Mouse (Mus musculus) liver, embryonic 11.5 days (tissue): ENCODE results near the gene Pacsin2. TPM values are rescaled to one million over a fixed set of nuclear protein-coding genes. Genes with fewer than 3 reads are reported as not detected.
A peak's percentile ranks its signal among the peaks of the same experiment; 100 is the strongest.

Experiments
- ATAC-seq: fragments of 200-750 bp; cut with Nextera tagmentation; replicated peaks from 2 replicates; pipeline ENCODE4 v1.8.0; 2017; ENCODE audit warnings: moderate number of reproducible peaks, mild to moderate bottlenecking, moderate TSS enrichment, moderate library complexity; ENCODE audit not compliant: low FRiP score
- DNase-seq: peaks from one replicate; pipeline ENCODE4 v3.0.0-alpha.2; 2017; ENCODE audit warnings: low spot score
- H3K27ac ChIP-seq: fragments of 300-500 bp; sonication (generic); 2 replicates; pipeline ENCODE4 v1.5.1; 2014; ENCODE audit warnings: mild to moderate bottlenecking, low read depth, low read length, control low read depth
- H3K27me3 ChIP-seq: fragments of 300-500 bp; sonication (generic); replicated peaks from 2 replicates; pipeline ENCODE4 v1.6.1; 2014; ENCODE audit warnings: low read length, mixed read lengths; ENCODE audit not compliant: control insufficient read depth, insufficient read depth
- H3K36me3 ChIP-seq: fragments of 300-500 bp; sonication (generic); 2 replicates; pipeline ENCODE4 v1.6.1; 2014; ENCODE audit warnings: mild to moderate bottlenecking, low read length, moderate library complexity, mixed read lengths; ENCODE audit not compliant: control insufficient read depth, insufficient read depth
- H3K4me1 ChIP-seq: fragments of 300-500 bp; sonication (generic); replicated peaks from 2 replicates; pipeline ENCODE4 v1.6.1; 2014; ENCODE audit warnings: low read length, mixed read lengths; ENCODE audit not compliant: control insufficient read depth, insufficient read depth
- H3K4me2 ChIP-seq: fragments of 300-500 bp; sonication (generic); 2 replicates; pipeline ENCODE4 v1.6.1; 2014; ENCODE audit warnings: mild to moderate bottlenecking, control low read depth, moderate library complexity
- H3K4me3 ChIP-seq: fragments of 300-500 bp; sonication (generic); 2 replicates; pipeline ENCODE4 v1.5.1; 2014; ENCODE audit warnings: low read depth, low read length, control low read depth
- H3K9ac ChIP-seq: fragments of 300-500 bp; sonication (generic); 2 replicates; pipeline ENCODE4 v1.6.1; 2014; ENCODE audit warnings: low read depth, low read length, control low read depth
- H3K9me3 ChIP-seq: fragments of 300-500 bp; sonication (generic); 2 replicates; pipeline ENCODE4 v1.6.1; 2016; ENCODE audit warnings: low read length, inconsistent platforms, mixed read lengths; ENCODE audit not compliant: control insufficient read depth
- WGBS: fragments of 180-500 bp; shearing (Covaris S2); extraction: QIAGEN DNeasy Blood & Tissue Kit; methylation state at CpG from one replicate; pipeline ENCODE4 v1.1.7; 2014; 5-methylcytosine and 5-hydroxymethylcytosine counted together
- polyA plus RNA-seq: library from polyadenylated mRNA; unstranded; fragments of >200 nt; fragmentation: Nextera tagmentation; extraction: Ambion mirVana; gene quantifications from 2 replicates; pipeline ENCODE4 v1.2.1, GENCODE M21; 2014

The Pacsin2 gene
- polyA plus RNA-seq, 1 experiment from 2014 or later = 82.9 TPM

DNA sequence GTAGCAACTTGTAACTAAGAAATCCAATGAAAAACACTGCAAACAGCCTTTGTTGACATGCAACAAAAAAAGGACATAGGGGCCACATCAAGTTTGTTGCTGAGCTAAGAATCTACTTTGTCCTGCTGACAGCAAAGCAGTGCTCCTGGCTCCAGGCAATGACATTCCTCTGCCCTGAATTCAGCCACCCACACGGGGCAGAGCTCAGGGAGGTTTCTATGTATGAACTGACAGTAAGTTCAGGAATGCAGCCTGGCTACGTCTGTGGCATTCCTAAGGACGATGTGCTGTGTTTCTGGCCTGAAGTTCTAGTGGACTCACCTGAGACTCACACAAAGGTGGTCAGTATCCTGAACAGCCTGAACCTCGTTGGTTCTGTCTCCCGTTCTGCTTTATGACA, 23.7 kb downstream of the Pacsin2 start:
- no peak overlapping the region for H3K27ac ChIP-seq

DNA sequence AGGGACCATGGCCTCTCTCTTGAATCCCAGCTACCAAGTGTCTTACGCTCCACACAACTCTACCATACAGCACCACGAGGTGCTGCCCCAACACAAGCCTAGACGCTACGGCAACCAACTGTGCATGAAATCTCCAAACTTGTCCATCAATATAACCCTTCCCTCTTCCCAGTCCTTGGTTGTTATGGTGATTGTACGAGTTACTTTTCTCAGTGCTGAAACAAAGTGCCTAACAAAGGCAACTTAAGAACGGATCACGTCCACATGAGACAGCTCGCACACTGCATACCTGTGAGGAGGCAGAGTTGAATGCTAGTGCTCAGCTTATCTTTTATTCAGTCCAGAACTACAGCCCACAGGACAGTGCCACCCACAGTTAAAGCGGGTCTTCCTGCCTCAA, 27.9 kb downstream of the Pacsin2 start:
- no peak for ATAC-seq
- Histone ChIP-seq H3K9ac (no peak overlapping the region), H3K4me1 (peaks cover 37% of the 10 kb centered on the region), H3K27me3 (no peaks in the 10 kb centered on the region), H3K9me3 (no peaks in the 10 kb centered on the region), H3K36me3 (no peaks in the 10 kb centered on the region), H3K27ac (no peak overlapping the region), H3K4me3 (no peak overlapping the region), H3K4me2 (no peak overlapping the region)
- no peak for DNase-seq
- 90% methylated on average over 9 of the region's 9 CpGs for WGBS

More for the DNA sequence above, 23.7 kb downstream of the Pacsin2 start:
- WGBS = 69% methylated on average over 5 of the region's 5 CpGs
- DNase-seq = no peak
- no peak overlapping the region for H3K4me2 ChIP-seq
- ATAC-seq = no peak
- peaks cover 33% of the 10 kb centered on the region for H3K4me1 ChIP-seq
- no peak overlapping the region for H3K4me3 ChIP-seq
- H3K9me3 ChIP-seq = no peaks in the 10 kb centered on the region
- no peak overlapping the region for H3K9ac ChIP-seq
- H3K36me3 ChIP-seq = no peaks in the 10 kb centered on the region
- no peaks in the 10 kb centered on the region for H3K27me3 ChIP-seq

DNA sequence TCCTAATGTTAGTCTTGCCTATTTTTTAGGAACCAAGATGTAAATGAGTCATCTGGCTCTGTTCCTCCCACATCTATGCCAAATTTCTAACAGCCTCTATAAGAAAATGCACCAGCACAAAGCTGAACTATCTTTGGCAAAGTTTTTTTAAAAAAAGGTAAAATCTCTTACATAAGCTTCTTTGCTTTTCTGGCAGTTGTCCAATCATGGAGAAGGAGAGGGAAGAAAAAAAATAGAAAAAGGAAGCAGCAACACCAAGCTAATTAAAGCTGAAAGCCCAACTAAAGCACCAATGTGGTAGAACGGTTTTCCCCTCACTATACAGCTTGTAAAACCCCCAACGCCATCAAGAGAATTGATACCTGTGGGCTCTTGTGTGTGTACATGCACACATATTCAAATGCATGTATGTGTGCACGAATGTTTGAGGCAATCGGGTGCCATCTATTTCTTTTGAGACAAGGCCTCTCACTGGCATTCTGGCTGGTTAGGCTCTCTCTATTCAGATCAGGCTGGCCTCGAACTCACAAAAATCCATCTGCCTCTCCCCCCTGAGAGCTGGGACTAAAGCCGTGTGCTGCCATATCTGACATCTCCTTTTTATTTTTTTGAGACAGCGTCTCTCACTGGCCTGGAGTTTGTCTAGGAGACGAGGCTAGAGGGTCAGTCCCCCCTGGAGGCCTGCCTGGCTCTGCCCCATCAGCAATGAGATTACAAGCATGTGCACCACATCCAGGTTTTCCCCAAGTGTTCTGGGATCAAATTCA, 28.9 kb downstream of the Pacsin2 start:
- Histone ChIP-seq H3K27me3 (no peaks in the 10 kb centered on the region), H3K9ac (no peak overlapping the region), H3K36me3 (no peaks in the 10 kb centered on the region), H3K27ac (0 out of 2 replicates have a peak overlapping the region, but pooled peaks have one; percentile 30), H3K9me3 (no peaks in the 10 kb centered on the region), H3K4me3 (no peak overlapping the region), H3K4me2 (no peak overlapping the region), H3K4me1 (peaks cover 38% of the 10 kb centered on the region)
- ATAC-seq (no peak), DNase-seq (no peak)
- WGBS = 72% methylated on average over 8 of the region's 8 CpGs

DNA sequence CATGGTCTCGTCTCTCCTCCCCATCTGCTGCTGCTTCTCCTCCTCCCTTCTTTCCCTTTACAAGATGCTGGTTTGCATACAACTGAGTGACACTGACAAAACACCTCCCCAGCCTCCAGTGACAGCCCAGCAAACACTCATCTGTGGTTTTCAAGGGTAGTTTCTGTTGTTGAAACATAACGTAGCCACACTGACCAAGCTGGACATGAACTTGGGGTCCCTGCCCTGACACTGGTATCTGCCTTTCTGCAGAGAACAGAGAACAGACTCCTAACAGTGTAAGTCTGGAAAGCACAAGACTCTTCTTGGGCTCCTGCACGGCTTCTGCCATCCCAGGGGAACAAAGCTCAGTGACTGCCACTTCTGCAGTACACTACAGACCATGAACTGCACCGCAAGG, 29.7 kb downstream of the Pacsin2 start:
- H3K27me3 ChIP-seq = no peaks in the 10 kb centered on the region
- no peaks in the 10 kb centered on the region for H3K36me3 ChIP-seq
- no peaks in the 10 kb centered on the region for H3K9me3 ChIP-seq
- peaks cover 45% of the 10 kb centered on the region for H3K4me1 ChIP-seq
- H3K27ac ChIP-seq = no peak overlapping the region
- 66% methylated on average over 4 of the region's 4 CpGs for WGBS
- no peak overlapping the region for H3K4me3 ChIP-seq
- no peak for DNase-seq
- no peak for ATAC-seq
- no peak overlapping the region for H3K9ac ChIP-seq
- H3K4me2 ChIP-seq = no peak overlapping the region

DNA sequence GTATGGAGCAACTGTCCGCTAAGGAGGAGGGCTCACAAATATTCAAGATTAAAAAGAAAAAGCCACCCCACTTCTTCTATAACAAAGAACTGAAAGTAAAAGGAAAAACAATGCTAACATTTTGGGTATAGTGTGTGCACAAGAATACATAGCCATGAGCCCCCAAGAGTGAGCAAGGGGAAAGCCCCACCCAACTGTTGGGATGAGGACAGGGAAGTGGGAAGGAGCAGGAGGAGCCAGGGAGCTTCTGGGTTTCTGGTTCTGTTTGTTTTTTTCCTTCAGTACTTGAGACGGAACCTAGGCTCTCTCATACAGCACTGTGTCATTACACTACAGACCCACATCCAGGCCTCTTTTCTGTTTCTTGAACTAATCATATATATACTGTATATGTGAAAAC, 31.1 kb downstream of the Pacsin2 start:
- H3K9me3 ChIP-seq = no peaks in the 10 kb centered on the region
- ATAC-seq (no peak), DNase-seq (no peak)
- H3K27me3 ChIP-seq = no peaks in the 10 kb centered on the region
- 54% methylated on average over 2 of the region's 2 CpGs for WGBS
- H3K4me1 ChIP-seq = peaks cover 59% of the 10 kb centered on the region
- H3K4me3 ChIP-seq = peak overlapping the region; percentile 45; the same call in 1 of the 2 replicates
- peak overlapping the region; percentile 79 for H3K27ac ChIP-seq
- H3K4me2 ChIP-seq = peak overlapping the region; percentile 72
- H3K36me3 ChIP-seq = no peaks in the 10 kb centered on the region
- H3K9ac ChIP-seq = peak overlapping the region; percentile 48

DNA sequence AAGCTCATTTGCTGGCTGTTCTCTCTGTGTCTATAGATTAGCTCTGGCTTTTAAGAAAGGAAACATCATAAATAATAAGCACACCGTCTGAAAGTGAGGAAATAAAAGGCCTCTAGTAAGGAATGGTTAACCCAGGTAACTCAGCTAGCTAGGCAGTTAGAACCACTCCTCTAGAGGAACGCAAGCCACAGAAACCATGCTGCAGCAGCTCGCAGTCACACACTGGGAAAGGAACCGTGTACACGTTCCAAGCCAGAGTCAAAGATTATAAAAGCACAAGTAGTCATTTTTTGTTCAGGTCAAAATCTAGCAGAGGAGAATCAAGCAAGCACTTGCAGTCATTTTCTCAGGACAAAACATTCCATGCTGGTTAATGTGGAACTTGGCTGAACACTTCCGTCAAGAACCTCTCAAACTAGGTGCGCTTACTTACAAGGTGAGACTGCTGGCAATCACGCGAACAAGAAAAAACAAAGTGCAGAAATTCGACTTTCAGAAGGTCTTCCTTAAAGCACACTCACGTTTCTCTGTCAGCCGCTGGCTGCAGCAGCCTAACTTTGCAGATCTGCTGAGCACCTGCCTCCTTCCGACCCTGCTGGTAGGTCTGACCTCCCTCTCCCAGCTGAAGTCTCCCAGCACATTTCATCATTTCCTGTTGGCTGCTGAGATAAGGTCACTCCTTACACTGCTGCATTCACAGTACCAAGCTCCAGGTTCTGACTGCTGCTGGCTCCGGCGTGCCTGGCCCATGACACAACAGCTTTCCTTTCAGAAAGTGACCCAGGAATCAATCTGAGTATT, 32.0 kb downstream of the Pacsin2 start:
- DNase-seq = peak; percentile 52
- H3K27ac ChIP-seq = peak overlapping the region; percentile 79
- ATAC-seq = peak; percentile 86
- H3K4me1 ChIP-seq = peaks cover 68% of the 10 kb centered on the region
- H3K27me3 ChIP-seq = no peaks in the 10 kb centered on the region
- H3K36me3 ChIP-seq = no peaks in the 10 kb centered on the region
- no peaks in the 10 kb centered on the region for H3K9me3 ChIP-seq
- peak overlapping the region; percentile 72 for H3K4me2 ChIP-seq
- H3K9ac ChIP-seq = peak overlapping the region; percentile 48
- WGBS = 20% methylated on average over 15 of the region's 15 CpGs
- H3K4me3 ChIP-seq = peak overlapping the region; percentile 45

DNA sequence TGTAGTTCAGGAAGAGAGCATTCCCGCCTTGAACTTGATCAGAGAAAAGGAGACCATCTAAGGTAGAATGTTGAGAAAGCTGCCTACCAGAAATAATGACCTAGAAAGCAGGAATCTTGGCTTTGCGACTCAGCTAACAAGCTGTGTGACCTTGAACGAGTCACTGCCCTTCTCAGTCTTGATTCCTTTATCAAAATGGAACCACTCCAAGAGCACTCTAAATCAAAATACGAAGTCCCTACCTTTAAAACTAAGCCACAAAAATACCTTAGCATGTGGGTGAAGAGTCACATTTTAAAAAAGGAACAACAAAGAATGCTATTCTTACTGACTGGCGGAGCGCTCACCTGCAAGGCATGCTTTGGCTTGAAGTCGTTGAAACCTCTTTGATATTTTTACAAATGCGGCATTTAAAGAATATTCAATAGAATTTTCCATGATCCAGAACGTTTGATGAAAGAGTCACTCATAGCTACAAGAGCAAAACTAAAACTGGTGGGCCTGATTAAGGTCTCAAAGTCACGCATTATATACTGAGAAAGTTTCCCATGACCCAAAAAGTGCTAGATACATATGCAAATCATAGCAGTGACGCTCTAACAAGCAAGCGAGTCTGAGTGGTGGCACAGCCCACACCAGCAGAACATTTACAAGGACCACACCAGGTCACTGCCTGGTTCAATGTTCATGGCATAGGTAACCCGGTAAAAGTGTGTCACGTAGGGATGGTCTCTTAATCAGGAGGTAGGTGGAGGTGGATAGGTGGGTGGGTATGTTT, 33.2 kb downstream of the Pacsin2 start:
- peak overlapping the region; percentile 48 for H3K9ac ChIP-seq
- H3K4me2 ChIP-seq = peak overlapping the region; percentile 72

DNA sequence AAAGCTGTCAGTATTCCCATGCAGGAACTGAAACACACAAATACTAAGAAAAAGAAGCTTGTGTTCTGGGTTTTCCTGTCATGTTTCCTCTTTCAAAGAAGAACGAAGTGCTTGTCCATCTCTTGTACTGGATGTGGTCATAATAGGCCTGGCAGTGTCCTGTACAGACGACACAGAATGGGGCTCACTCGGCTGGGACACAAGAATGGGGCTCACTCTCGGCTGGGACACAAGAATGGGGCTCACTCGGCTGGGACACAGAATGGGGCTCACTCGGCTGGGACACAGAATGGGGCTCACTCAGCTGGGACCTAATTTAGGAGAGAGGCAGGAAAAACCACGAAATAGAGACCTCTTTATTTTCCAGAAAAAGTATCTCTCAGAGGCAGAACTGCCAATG, 34.0 kb downstream of the Pacsin2 start:
- DNase-seq = no peak
- H3K9me3 ChIP-seq = no peaks in the 10 kb centered on the region
- H3K36me3 ChIP-seq = no peaks in the 10 kb centered on the region
- H3K9ac ChIP-seq = peak overlapping the region; percentile 48; the same call in 1 of the 2 replicates
- H3K27me3 ChIP-seq = no peaks in the 10 kb centered on the region
- 64% methylated on average over 7 of the region's 7 CpGs for WGBS
- peaks cover 81% of the 10 kb centered on the region for H3K4me1 ChIP-seq
- H3K27ac ChIP-seq = 0 out of 2 replicates have a peak overlapping the region, but pooled peaks have one; percentile 5
- H3K4me2 ChIP-seq = peak overlapping the region; percentile 72
- H3K4me3 ChIP-seq = no peak overlapping the region
- no peak for ATAC-seq

More for the DNA sequence above, 33.2 kb downstream of the Pacsin2 start:
- no peak for ATAC-seq
- Histone ChIP-seq H3K4me3 (peak overlapping the region; percentile 45), H3K27ac (peak overlapping the region; percentile 79; the same call in 1 of the 2 replicates), H3K36me3 (no peaks in the 10 kb centered on the region), H3K9me3 (no peaks in the 10 kb centered on the region), H3K4me1 (peaks cover 77% of the 10 kb centered on the region), H3K27me3 (no peaks in the 10 kb centered on the region)
- 82% methylated on average over 14 of the region's 14 CpGs for WGBS
- DNase-seq = no peak
